Mouse (Mus musculus) liver, embryonic 12.5 days (tissue): Measurements from ENCODE around the gene Sfxn4. TPM values are rescaled to one million over a fixed set of nuclear protein-coding genes. Genes with fewer than 3 reads are reported as not detected.

Source experiments
- ATAC-seq: fragments of 200-750 bp; cut with Nextera tagmentation; 2 replicates; pipeline ENCODE4 v1.8.0; 2017; ENCODE audit warnings: moderate number of reproducible peaks, mild to moderate bottlenecking, moderate library complexity
- H3K27ac ChIP-seq: fragments of 300-500 bp; sonication (generic); 2 replicates; pipeline ENCODE4 v1.5.1; 2016; ENCODE audit warnings: mild to moderate bottlenecking
- H3K27me3 ChIP-seq: fragments of 300-500 bp; sonication (generic); replicated peaks from 2 replicates; pipeline ENCODE4 v1.6.1; 2016; ENCODE audit warnings: mild to moderate bottlenecking, moderate library complexity
- H3K36me3 ChIP-seq: fragments of 300-500 bp; sonication (generic); 2 replicates; pipeline ENCODE4 v1.6.1; 2016; ENCODE audit warnings: mild to moderate bottlenecking, moderate library complexity
- H3K4me1 ChIP-seq: fragments of 300-500 bp; sonication (generic); 2 replicates; pipeline ENCODE4 v1.6.1; 2016
- H3K4me2 ChIP-seq: fragments of 300-500 bp; sonication (generic); 2 replicates; pipeline ENCODE4 v1.6.1; 2016; ENCODE audit warnings: mild to moderate bottlenecking, moderate library complexity
- H3K4me3 ChIP-seq: fragments of 300-500 bp; sonication (generic); 2 replicates; pipeline ENCODE4 v1.5.1; 2016; ENCODE audit warnings: mild to moderate bottlenecking, moderate library complexity
- H3K9ac ChIP-seq: fragments of 300-500 bp; sonication (generic); 2 replicates; pipeline ENCODE4 v1.6.1; 2016; ENCODE audit warnings: mild to moderate bottlenecking, moderate library complexity
- H3K9me3 ChIP-seq: fragments of 300-500 bp; sonication (generic); replicated peaks from 2 replicates; pipeline ENCODE4 v1.6.1; 2016; ENCODE audit warnings: mild to moderate bottlenecking, moderate library complexity
- WGBS: fragments of 180-500 bp; shearing (Covaris S2); methylation state at CpG from one replicate; pipeline ENCODE4 v1.1.7; 2016; ENCODE audit not compliant: insufficient replicate concordance; 5-methylcytosine and 5-hydroxymethylcytosine counted together
- polyA plus RNA-seq: library from polyadenylated mRNA; unstranded; fragments of >200 nt; fragmentation: Nextera tagmentation; extraction: Ambion mirVana; gene quantifications from 2 replicates; pipeline ENCODE4 v1.2.1, GENCODE M21; 2016

Sfxn4 gene
- polyA plus RNA-seq, 1 experiment from 2014 or later, result 1.7 TPM

DNA sequence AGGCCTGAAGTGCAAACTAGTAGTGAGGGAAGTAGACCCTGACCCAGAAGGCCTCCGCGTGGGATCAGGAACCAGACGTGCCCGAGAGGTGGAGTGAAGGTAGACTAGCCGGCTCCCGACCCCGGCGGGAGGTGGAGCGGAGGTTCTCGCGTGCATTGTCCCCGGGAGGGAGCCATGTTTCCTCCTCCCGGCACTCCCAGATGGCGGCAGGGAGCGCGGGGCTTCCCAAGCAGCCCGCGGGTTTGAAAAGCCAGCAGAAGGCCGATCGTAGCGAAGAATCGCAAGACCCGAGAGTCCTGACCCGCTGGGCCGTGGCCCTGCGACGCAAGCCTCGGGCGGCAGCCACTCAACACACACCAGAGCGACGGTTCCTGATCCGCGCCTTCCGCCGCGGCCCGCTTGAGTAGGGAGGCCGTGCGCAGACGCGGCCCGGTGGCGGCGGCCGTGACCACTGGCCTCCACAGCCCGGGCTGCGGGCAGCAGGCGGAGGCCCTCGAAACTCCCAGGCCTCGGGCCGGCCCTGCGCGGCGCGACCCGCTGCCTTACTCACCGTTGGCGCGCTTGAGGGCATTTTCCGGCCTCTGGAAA is 71.3 kb downstream of the Sfxn4 start:
- peak overlapping the region; percentile 99 for H3K4me3 ChIP-seq
- no peaks in the 10 kb centered on the region for H3K27me3 ChIP-seq
- under 1% methylated on average over 58 of the region's 60 CpGs for WGBS
- peak overlapping the region; percentile 99 for H3K27ac ChIP-seq
- H3K4me2 ChIP-seq, result peak overlapping the region; percentile 92
- peaks cover 49% of the 10 kb centered on the region for H3K4me1 ChIP-seq
- H3K9me3 ChIP-seq, result no peaks in the 10 kb centered on the region
- peaks cover 11% of the 10 kb centered on the region for H3K36me3 ChIP-seq
- H3K9ac ChIP-seq, result peak overlapping the region; percentile 100
- ATAC-seq, result peak; percentile 68

DNA sequence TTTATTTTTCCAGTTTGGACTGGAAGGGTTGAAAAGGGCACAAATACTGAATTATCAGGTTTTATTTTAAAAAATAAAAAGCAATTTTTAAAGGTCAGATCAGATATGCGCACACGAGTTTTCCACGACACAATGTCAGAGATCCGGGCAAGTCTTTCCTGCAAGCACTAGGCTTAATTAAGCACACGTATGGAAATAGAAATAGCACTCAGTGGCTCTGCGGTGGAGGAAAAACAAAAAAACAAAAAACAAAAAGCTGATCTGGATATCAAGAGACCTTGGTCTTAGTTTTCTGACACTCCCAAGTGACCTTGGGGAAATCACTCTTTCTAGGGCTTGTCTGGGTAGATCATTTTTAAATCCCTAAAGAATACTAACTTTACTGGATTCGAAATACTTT is 71.8 kb downstream of the Sfxn4 start:
- H3K4me1 ChIP-seq, result peaks cover 51% of the 10 kb centered on the region
- WGBS, result 1% methylated on average over 7 of the region's 7 CpGs
- H3K27ac ChIP-seq, result peak overlapping the region; percentile 99
- peaks cover 15% of the 10 kb centered on the region for H3K36me3 ChIP-seq
- H3K27me3 ChIP-seq, result no peaks in the 10 kb centered on the region
- H3K4me2 ChIP-seq, result peak overlapping the region; percentile 92
- no peaks in the 10 kb centered on the region for H3K9me3 ChIP-seq
- H3K9ac ChIP-seq, result peak overlapping the region; percentile 100
- peak overlapping the region; percentile 99 for H3K4me3 ChIP-seq
- no peak for ATAC-seq

DNA sequence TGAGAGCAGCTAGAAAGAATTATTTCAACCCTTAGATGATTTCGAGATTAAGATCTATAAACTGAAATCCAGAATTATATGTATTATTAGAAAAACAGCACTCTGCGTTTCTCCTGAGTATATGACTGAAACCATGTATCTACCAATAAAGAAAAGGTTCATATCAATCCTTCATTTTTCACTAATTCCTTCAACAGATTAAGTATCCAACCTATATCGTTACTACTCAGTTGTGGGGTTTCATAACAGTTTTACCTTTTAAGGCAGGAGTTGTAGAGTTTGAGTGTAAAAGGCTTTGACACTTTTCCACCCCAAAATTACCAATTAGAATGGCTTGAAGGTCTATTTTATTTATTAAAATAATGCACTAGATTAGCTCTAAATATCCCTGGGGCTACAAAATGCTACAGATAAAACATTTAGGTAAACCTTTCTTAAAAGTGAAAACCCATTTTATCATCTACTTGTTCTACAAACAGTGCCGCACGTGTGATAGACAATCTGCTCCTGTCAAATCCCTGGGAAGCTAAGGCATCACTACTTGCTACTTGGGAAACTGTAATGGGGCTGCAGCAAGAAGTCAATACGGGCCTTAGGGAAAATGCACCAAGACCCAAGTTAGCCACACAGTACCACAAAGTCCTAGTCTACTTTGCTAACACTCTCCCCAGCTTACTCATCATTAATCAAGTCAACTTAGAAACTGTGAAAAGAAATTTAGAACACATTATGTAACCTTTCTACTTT is 72.9 kb downstream of the Sfxn4 start:
- no peak for ATAC-seq
- H3K27ac ChIP-seq, result peak overlapping the region; percentile 37; the same call in 1 of the 2 replicates
- peak overlapping the region; percentile 92 for H3K4me2 ChIP-seq
- 30% methylated on average over 6 of the region's 6 CpGs for WGBS
- H3K9ac ChIP-seq, result peak overlapping the region; percentile 100
- H3K4me1 ChIP-seq, result peaks cover 53% of the 10 kb centered on the region
- no peaks in the 10 kb centered on the region for H3K9me3 ChIP-seq
- H3K4me3 ChIP-seq, result peak overlapping the region; percentile 99
- peaks cover 25% of the 10 kb centered on the region for H3K36me3 ChIP-seq
- H3K27me3 ChIP-seq, result no peaks in the 10 kb centered on the region

DNA sequence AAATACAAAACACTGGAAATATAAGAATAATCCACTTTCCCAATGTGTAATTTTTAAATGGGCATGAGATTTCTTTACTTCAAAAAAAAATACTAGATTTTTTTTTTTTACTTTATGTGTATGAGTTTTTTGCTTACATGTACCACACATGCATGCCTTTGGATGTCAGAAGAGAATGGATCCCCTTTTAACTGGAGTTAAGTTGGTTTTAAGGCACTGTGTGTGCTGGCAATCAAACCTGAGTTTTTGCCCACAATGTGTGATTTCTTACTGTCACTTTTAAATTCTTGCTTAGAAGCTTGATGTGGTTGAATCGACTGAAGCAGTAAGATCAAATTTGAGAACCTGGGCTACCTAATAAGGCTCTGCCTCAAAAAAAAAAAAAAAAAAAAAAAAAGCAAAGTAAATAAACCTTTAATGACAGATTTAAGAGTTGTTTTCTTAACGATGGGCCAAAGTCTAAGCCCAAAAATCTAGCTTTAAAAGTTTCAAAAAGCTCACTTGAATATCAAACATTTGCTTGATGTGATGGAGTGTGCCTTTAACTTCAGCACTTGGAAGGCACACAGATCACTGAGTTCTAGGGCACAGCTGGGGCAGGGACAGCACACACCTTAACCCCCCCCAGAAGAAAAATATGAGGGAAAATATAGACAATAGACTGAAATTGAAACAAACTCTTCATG is 73.7 kb downstream of the Sfxn4 start:
- Histone ChIP-seq H3K36me3 (peaks cover 29% of the 10 kb centered on the region), H3K4me3 (peak overlapping the region; percentile 99), H3K9ac (peak overlapping the region; percentile 100), H3K27me3 (no peaks in the 10 kb centered on the region), H3K27ac (0 out of 2 replicates have a peak overlapping the region, but pooled peaks have one; percentile 30), H3K4me2 (peak overlapping the region; percentile 92), H3K9me3 (no peaks in the 10 kb centered on the region), H3K4me1 (peaks cover 56% of the 10 kb centered on the region)
- ATAC-seq, result no peak
- 52% methylated on average over 2 of the region's 2 CpGs for WGBS

Other genes starting within 250 kb of the Sfxn4 start
- gene Nanos1, start 105.5 kb downstream of the Sfxn4 start, polyA plus RNA-seq, result 1.3 and 1.6 TPM in 2 replicates
- gene Eif3a, start 70.8 kb downstream of the Sfxn4 start, polyA plus RNA-seq, result 131 and 132 TPM in 2 replicates
- 25.4 and 25.7 TPM in 2 replicates for gene Fam45a, start 49.9 kb downstream of the Sfxn4 start, polyA plus RNA-seq
- 417 TPM in 2 replicates for gene Prdx3, start 13.1 kb upstream of the Sfxn4 start, polyA plus RNA-seq
- 1.2 and 1.5 TPM in 2 replicates for gene Grk5, start 28.3 kb upstream of the Sfxn4 start, polyA plus RNA-seq